Mouse (Mus musculus) embryonic facial prominence, embryonic 13.5 days (tissue): ENCODE measurements around the gene Eef1a2. TPM values are rescaled to one million over a fixed set of nuclear protein-coding genes. Genes with fewer than 3 reads are reported as not detected.

ENCODE experiments used
- ATAC-seq: fragments of 200-750 bp; cut with Nextera tagmentation; 2 replicates; pipeline ENCODE4 v1.8.0; 2017; ENCODE audit warnings: low read depth; ENCODE audit not compliant: insufficient number of reproducible peaks, insufficient read depth, low FRiP score, low TSS enrichment
- H3K27ac ChIP-seq: fragments of 300-500 bp; sonication (generic); 2 replicates; pipeline ENCODE4 v1.5.1; 2015; ENCODE audit warnings: moderate library complexity, mild to moderate bottlenecking, inconsistent platforms
- H3K27me3 ChIP-seq: fragments of 300-500 bp; sonication (generic); 2 replicates; pipeline ENCODE4 v1.6.1; 2015; ENCODE audit warnings: mild to moderate bottlenecking, inconsistent platforms
- H3K36me3 ChIP-seq: fragments of 300-500 bp; sonication (generic); 2 replicates; pipeline ENCODE4 v1.6.1; 2015; ENCODE audit warnings: mild to moderate bottlenecking, inconsistent platforms
- H3K4me1 ChIP-seq: fragments of 300-500 bp; sonication (generic); 2 replicates; pipeline ENCODE4 v1.6.1; 2015; ENCODE audit warnings: inconsistent platforms
- H3K4me2 ChIP-seq: fragments of 300-500 bp; sonication (generic); 2 replicates; pipeline ENCODE4 v1.6.1; 2015; ENCODE audit warnings: moderate library complexity, mild to moderate bottlenecking, inconsistent platforms
- H3K4me3 ChIP-seq: fragments of 300-500 bp; sonication (generic); 2 replicates; pipeline ENCODE4 v1.5.1; 2015; ENCODE audit warnings: mild to moderate bottlenecking, inconsistent platforms
- H3K9ac ChIP-seq: fragments of 300-500 bp; sonication (generic); 2 replicates; pipeline ENCODE4 v1.6.1; 2015; ENCODE audit warnings: mild to moderate bottlenecking, inconsistent platforms
- H3K9me3 ChIP-seq: fragments of 300-500 bp; sonication (generic); 2 replicates; pipeline ENCODE4 v1.6.1; 2016; ENCODE audit warnings: inconsistent platforms
- WGBS: fragments of 180-500 bp; shearing (Covaris S2); methylation state at CpG from one replicate; pipeline ENCODE4 v1.1.7; 2015; ENCODE audit warnings: mixed read lengths; 5-methylcytosine and 5-hydroxymethylcytosine counted together
- polyA plus RNA-seq: library from polyadenylated mRNA; unstranded; fragments of >200 nt; fragmentation: Nextera tagmentation; extraction: Ambion mirVana; gene quantifications from 2 replicates; pipeline ENCODE4 v1.2.1, GENCODE M21; 2015

Gene Eef1a2
- polyA plus RNA-seq, 1 experiment from 2014 or later = 0.20 TPM

DNA sequence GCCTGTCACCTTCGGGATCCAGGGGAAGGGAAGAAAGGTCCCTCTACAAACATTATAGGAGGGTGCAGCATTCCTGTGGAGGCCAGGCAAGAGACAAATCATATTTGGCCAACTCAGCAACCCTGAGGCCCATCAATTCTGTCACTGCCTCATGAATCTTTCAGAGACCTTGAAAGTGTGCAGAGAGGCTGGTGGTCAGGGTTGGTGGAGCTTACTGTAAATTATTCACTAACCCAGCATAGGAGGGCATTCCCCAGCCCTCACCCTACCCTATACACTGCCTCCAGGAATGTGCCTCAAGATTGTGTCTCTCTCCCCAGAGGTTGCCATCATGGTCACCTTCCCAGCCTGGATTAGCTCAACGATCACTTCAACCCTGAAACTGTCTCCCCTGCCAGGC is 12.1 kb downstream of the Eef1a2 start:
- 85% methylated on average over 2 of the region's 2 CpGs for WGBS
- Histone ChIP-seq H3K9ac (no peak overlapping the region), H3K36me3 (no peaks in the 10 kb centered on the region), H3K9me3 (no peaks in the 10 kb centered on the region), H3K4me3 (no peak overlapping the region), H3K27ac (no peak overlapping the region), H3K27me3 (peaks cover 70% of the 10 kb centered on the region), H3K4me1 (peaks cover 11% of the 10 kb centered on the region), H3K4me2 (no peak overlapping the region)
- ATAC-seq = no peak

DNA sequence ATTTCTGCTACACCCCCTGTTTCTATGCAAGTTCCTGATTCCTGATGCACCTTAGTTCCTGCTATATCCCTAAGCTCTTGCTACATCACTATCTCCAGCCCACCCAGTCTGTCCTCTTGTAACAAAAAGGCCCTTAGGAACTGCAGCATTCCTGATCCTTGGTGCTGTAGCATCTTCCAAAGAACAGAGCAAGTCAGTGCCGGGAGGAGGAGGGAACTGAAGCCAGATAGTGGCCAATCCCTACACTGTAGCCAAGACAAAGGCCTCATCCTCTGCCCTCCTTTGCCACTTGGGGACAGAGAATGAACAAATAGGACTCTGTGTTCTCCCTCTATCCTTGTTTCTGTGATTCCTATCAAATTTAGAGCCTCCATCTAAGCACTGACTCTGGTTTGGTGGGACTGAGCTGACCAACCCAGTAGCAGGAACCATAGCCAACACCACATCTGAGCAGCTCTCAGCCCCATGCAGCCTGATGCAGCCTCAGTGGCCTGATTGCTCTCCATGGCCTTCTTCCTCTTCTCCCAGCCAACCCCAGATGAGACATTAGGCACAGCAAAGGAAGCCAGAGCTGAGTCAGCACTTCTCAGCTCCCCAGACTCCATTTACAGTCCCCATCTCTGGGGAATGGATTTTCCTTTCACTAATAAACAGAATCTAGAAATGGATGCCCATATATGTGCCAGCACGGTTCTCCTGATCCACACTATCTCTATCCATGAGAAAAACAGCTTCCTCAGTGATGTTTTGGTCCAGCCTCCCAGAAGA is 13.1 kb downstream of the Eef1a2 start:
- Histone ChIP-seq H3K4me3 (no peak overlapping the region), H3K9me3 (no peaks in the 10 kb centered on the region), H3K27ac (no peak overlapping the region), H3K4me1 (peaks cover 11% of the 10 kb centered on the region), H3K36me3 (no peaks in the 10 kb centered on the region), H3K4me2 (no peak overlapping the region), H3K9ac (no peak overlapping the region), H3K27me3 (peaks cover 66% of the 10 kb centered on the region)
- no peak for ATAC-seq
- 66% methylated on average over 2 of the region's 2 CpGs for WGBS

DNA sequence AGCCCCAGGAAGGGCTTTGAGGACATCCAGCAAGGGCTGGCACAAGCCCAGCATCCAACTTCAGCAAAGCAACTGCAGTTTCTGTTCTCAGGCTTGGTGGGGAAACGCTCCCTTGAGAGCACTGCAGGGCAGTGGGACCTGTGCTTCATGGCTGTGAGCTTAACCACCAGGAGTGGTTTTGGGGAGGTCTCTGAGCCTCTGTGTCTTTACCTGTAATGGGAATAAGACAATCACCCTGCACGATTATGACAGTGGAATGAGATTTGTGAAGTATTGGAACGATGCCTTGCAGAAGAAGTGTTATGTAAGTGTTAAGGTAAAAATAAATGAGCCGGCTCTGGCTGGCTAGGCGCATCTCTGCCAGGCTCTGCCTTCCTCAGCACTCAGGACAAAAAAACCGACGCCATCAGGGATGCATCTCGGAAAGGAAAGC is 14.1 kb downstream of the Eef1a2 start:
- Histone ChIP-seq H3K9ac (no peak overlapping the region), H3K27me3 (peaks cover 64% of the 10 kb centered on the region), H3K4me3 (no peak overlapping the region), H3K27ac (no peak overlapping the region), H3K4me1 (peaks cover 5% of the 10 kb centered on the region; the same call in 1 of the 2 replicates), H3K4me2 (no peak overlapping the region), H3K36me3 (no peaks in the 10 kb centered on the region), H3K9me3 (no peaks in the 10 kb centered on the region)
- ATAC-seq = no peak
- WGBS = 60% methylated on average over 8 of the region's 8 CpGs

DNA sequence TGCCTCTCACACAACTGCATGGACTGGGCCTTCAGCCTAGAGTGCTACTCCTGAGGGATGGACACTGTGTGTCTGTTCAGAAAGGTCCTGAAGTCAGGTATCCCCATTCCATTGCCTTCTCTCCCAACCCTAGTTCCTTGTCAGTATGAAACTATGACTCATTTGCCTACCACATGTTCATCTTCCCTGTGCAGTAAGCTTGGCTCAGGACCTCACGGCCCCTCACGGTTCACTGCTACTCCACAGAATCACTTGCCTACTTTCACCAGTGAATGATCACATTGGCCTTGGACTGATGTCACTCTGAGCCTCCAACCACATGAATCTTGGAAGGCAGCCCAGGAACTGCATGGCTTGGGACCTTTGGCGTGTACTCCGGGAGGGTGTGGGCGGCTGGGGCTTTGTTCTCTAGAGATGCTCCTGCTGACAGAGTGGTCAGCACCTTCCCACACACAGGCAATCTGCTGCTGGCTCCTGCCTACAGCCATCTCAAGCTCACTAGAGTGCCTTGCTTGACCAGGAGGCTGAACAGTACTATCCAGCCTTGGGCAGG is 17.1 kb downstream of the Eef1a2 start:
- Histone ChIP-seq H3K9ac (no peak overlapping the region), H3K4me2 (no peak overlapping the region), H3K36me3 (no peaks in the 10 kb centered on the region), H3K4me3 (no peak overlapping the region), H3K4me1 (peaks cover 2% of the 10 kb centered on the region), H3K27ac (no peak overlapping the region), H3K9me3 (no peaks in the 10 kb centered on the region), H3K27me3 (peaks cover 62% of the 10 kb centered on the region)
- ATAC-seq = no peak
- WGBS = 91% methylated on average over 5 of the region's 5 CpGs

DNA sequence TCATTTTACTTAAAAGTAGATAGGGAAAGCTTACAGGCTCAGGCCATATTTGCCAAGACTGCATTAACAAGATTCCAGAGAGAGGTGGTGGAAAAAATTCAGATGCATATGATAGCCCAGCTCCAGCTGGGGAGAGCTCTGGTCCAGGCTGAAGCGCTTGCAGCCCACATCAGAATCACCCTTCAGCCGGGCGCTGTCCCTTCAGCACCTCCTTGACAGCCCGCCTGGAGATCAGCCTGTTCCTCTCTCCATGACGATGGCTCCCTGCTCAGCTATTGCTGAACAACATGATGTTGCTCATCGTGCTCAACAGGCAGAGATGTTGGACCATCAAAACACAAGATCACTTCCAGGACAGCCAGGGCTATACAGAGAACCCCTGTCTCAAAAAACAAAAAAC is 19.9 kb downstream of the Eef1a2 start:
- Histone ChIP-seq H3K36me3 (no peaks in the 10 kb centered on the region), H3K9ac (no peak overlapping the region), H3K27ac (no peak overlapping the region), H3K4me2 (no peak overlapping the region), H3K4me1 (peaks cover 11% of the 10 kb centered on the region), H3K27me3 (peaks cover 72% of the 10 kb centered on the region), H3K9me3 (no peaks in the 10 kb centered on the region), H3K4me3 (no peak overlapping the region)
- no peak for ATAC-seq
- WGBS = 0% methylated on average over 6 of the region's 6 CpGs

DNA sequence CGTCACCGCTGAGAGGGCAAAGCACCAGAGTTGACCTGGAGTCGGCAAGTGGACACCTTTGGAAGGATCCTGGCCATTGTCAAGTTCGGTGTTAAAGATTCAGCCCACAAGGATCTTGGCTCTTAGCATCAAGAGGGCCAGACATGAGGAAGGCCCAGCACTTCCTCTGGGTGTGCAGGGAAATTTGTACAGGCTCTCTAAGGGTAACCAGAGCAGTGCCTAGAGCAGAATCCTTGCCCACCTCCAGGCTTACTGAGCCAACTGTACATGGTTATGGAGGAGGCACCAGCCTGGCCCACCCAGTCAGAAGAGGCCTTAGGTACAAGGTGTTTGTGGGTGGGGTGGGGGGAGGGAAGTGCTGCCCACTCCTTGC is 21.4 kb downstream of the Eef1a2 start:
- peak overlapping the region; percentile 49 for H3K4me3 ChIP-seq
- H3K9ac ChIP-seq = no peak overlapping the region
- peaks cover 81% of the 10 kb centered on the region for H3K27me3 ChIP-seq
- WGBS = 8% methylated on average over 4 of the region's 4 CpGs
- no peak for ATAC-seq
- H3K9me3 ChIP-seq = no peaks in the 10 kb centered on the region
- no peaks in the 10 kb centered on the region for H3K36me3 ChIP-seq
- H3K27ac ChIP-seq = no peak overlapping the region
- H3K4me1 ChIP-seq = peaks cover 11% of the 10 kb centered on the region
- H3K4me2 ChIP-seq = peak overlapping the region; percentile 78

DNA sequence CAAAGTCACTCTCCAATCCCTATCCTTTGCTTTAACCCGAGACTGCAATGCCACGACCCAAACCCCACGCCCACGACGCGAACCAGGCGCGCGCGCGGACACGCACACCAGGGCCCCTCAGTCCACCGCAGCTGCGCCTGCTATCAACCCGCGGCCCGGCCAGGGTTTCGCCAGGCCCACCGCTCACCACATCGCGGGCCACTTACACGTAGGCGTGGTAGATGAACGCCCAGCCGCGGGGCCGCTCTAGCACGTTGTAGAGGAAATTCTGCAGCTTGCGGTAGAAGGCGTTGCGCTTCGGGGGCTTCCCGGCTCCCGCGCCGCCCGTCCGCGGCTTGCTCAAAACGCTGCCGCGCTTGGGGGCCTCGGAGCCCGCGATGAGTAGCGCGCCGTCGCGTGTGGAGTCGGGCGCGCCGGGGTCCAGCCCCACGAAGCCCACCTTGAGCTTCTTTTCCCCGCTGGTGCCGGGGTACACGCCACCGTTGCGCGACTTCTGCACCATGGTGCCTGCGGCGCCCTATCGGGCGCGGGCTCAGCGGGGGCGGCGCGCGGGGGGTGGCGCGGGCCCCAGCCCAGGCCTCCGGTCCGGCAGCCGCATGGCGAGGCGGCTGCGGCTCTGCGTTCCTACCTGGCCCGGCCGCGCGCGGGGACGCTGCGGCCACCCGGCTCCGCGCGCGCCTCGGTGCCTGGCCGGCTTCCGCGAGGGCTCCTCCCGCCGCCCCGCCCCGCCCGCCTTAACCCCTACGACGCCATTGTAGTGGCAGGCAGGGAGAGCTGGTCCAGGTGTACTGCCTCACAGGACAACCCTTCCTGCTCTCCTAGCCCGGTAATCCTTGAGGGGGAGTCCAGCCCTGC is 22.0 kb downstream of the Eef1a2 start, which contains the start of gene Kcnq2:
Gene Kcnq2, minus strand, starts transcription at position 710 of the 855 bp plus-strand sequence.
- no peaks in the 10 kb centered on the region for H3K36me3 ChIP-seq
- H3K4me1 ChIP-seq = peaks cover 11% of the 10 kb centered on the region
- H3K27me3 ChIP-seq = peaks cover 82% of the 10 kb centered on the region
- H3K9me3 ChIP-seq = no peaks in the 10 kb centered on the region
- no peak within 1 kb of the TSS for H3K9ac ChIP-seq
- no peak within 1 kb of the TSS for H3K27ac ChIP-seq
- H3K4me3 ChIP-seq = peak within 1 kb of the TSS; percentile 49
- no peak for ATAC-seq
- H3K4me2 ChIP-seq = peak within 1 kb of the TSS; percentile 78
- under 1% methylated on average over 85 of the region's 104 CpGs for WGBS

DNA sequence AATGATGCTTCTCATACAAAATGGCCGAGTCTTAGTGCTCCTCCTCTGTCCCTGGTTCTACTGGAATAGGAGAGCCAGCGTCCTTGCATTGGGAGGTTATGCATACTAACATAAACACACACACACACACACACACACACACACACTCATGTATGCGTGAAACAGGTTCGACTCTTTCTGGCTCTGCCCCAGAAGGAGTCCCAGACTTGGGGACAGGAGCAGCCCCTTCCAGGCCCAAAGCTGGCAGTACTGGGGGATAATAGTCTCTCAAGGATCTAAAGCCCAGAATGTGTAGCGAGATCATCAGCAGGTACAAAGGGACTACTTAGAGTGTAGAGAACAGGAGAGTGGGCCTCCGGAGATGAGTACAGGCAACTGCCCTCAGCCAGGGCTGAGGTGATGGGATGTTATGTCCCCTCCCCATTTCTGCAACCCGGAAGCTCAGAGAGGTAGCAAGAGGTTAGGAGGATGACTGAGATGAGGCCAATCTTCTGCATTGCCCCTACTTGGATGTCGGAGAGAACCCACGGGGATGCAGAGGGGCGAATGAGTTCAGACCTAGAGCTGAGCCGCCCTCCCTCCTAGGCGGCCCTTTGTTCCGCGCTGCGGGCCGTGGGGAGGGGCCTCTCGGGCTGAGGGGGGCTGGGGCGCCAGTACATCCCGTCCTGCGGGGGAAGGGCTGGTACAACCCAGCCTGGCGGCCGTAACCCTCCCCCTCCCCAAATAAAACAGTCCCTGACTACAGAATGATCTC is 22.8 kb downstream of the Eef1a2 start:
- H3K27me3 ChIP-seq = peaks cover 75% of the 10 kb centered on the region
- H3K4me2 ChIP-seq = peak overlapping the region; percentile 78
- H3K27ac ChIP-seq = no peak overlapping the region
- no peak for ATAC-seq
- 8% methylated on average over 21 of the region's 22 CpGs for WGBS
- H3K36me3 ChIP-seq = no peaks in the 10 kb centered on the region
- H3K4me1 ChIP-seq = peaks cover 11% of the 10 kb centered on the region
- H3K9me3 ChIP-seq = no peaks in the 10 kb centered on the region
- H3K9ac ChIP-seq = no peak overlapping the region
- peak overlapping the region; percentile 49 for H3K4me3 ChIP-seq

DNA sequence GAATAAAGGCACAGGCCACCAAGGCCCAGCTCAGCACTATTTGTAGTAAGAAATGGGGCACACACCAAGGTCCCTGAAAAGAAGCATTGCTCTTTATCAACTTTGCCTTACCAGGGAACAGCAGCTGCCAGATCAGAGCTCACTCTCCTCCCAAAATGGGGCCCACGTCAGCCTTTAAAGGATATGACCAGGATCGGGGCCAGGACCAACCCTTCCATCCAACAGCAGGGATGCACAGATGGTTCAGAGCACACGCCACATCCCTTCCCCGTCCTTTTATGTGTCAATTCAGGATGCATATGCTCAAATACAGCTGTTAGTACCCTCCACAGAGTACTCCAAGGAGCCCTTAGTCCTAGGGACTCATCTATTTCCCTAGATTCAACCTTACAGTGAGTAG is 26.6 kb downstream of the Eef1a2 start:
- Histone ChIP-seq H3K4me3 (no peak overlapping the region), H3K4me1 (peaks cover 11% of the 10 kb centered on the region), H3K36me3 (no peaks in the 10 kb centered on the region), H3K4me2 (no peak overlapping the region), H3K9ac (no peak overlapping the region), H3K27me3 (peaks cover 46% of the 10 kb centered on the region), H3K27ac (no peak overlapping the region), H3K9me3 (no peaks in the 10 kb centered on the region)
- WGBS = 71% methylated on average over 4 of the region's 4 CpGs
- ATAC-seq = no peak

DNA sequence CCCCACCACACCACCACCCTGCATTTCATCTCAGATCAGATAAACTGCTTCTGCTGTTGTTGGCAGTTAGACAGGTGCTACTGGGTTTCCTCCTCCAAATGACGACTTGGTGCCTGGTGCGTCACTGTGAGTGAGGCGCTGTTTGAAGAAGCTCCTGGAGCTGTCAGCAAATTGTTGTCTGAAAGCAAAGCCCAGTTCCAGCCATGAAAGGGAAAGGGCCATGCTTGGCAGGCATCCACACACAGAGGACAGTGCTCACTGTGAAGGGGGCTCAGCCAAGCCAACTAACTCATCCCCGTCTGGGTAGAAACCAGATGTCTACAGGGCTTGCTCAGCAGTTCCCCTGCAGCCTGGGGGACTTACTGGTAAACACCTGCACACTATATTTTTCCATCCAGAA is 27.9 kb downstream of the Eef1a2 start:
- H3K9ac ChIP-seq = no peak overlapping the region
- ATAC-seq = no peak
- peaks cover 1% of the 10 kb centered on the region; the same call in 1 of the 2 replicates for H3K4me1 ChIP-seq
- H3K27ac ChIP-seq = no peak overlapping the region
- no peak overlapping the region for H3K4me2 ChIP-seq
- H3K27me3 ChIP-seq = peaks cover 33% of the 10 kb centered on the region
- no peaks in the 10 kb centered on the region for H3K36me3 ChIP-seq
- H3K9me3 ChIP-seq = no peaks in the 10 kb centered on the region
- WGBS = 75% methylated on average over 4 of the region's 4 CpGs
- H3K4me3 ChIP-seq = no peak overlapping the region

DNA sequence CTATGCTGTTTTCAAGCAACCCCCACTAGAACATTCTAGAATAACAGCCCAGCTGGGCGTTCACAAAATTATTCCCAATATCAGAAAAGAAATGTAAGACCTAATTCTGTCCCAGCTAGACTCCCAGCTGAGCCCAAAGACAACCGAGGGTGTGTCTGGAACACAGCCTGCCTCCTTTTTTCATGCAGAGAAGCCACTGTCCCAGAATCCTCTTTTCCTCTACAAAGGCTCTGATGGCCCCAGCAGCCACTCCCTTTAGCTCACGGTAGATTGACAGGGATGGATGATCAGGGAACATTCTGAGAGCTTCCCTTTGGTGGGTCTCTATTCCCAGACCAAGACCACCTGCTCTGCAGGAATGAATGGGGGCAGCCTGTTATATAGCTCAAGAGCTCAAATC is 29.0 kb downstream of the Eef1a2 start:
- 46% methylated on average over 3 of the region's 3 CpGs for WGBS
- H3K4me2 ChIP-seq = no peak overlapping the region

More for the DNA sequence above, 29.0 kb downstream of the Eef1a2 start:
- Histone ChIP-seq H3K9ac (no peak overlapping the region), H3K9me3 (no peaks in the 10 kb centered on the region), H3K4me3 (no peak overlapping the region), H3K27me3 (peaks cover 21% of the 10 kb centered on the region), H3K36me3 (no peaks in the 10 kb centered on the region), H3K4me1 (no peaks in the 10 kb centered on the region), H3K27ac (no peak overlapping the region)
- no peak for ATAC-seq
